Mouse (Mus musculus) colon, adult 2 months (tissue): ENCODE measurements around the gene Iqub. TPM values are rescaled to one million over a fixed set of nuclear protein-coding genes. Genes with fewer than 3 reads are reported as not detected.

Source experiments
- polyA plus RNA-seq: library from polyadenylated mRNA; depleted of rRNA; stranded (reverse); fragments of >200 nt; gene quantifications from 2 replicates; pipeline ENCODE4 v1.2.3, GENCODE M21; 2012; rRNA removed

The Iqub gene
- polyA plus RNA-seq, result not detected in 2 replicates

GRCm38 (mm10) chr6:24514552-24515284, at the start of gene Iqub:
Iqub (minus strand) TSS chr6:24515067.

DNA sequence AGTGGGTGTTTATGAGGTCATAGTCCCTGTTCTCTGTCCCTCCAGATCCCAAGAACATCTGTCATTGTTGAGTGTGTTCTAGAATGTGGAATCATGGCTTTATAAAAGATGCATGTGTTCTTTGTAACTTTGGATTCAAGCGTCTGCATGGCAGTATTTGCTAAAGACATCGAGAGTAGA, 13.1 kb upstream of the Iqub start, which contains the start of gene Asb15:
Gene Asb15 (plus strand): TSS at position 81 of the 180 bp plus-strand sequence.

GRCm38 (mm10) chr6:24527155-24528063, 12.5 kb upstream of the Iqub start, which contains the start of gene Ndufa5:
Ndufa5 (minus strand) TSS chr6:24528013.

Other genes with a start within 250 kb of the Iqub start
- 2.4 and 2.8 TPM in 2 replicates for gene Ndufa5, start 12.9 kb upstream of the Iqub start, polyA plus RNA-seq
- not detected in 2 replicates for gene Asb15, start 13.1 kb upstream of the Iqub start, polyA plus RNA-seq
- not detected in 2 replicates for gene Lmod2, start 82.7 kb upstream of the Iqub start, polyA plus RNA-seq
- 149 and 152 TPM in 2 replicates for gene Wasl, start 149.9 kb upstream of the Iqub start, polyA plus RNA-seq
- not detected in 2 replicates for gene Hyal6, start 218.2 kb upstream of the Iqub start, polyA plus RNA-seq
- not detected in 2 replicates for gene Hyal4, start 233.3 kb upstream of the Iqub start, polyA plus RNA-seq